Mouse (Mus musculus): ENCODE measurements around the gene Slc25a22. TPM values are rescaled to one million over a fixed set of nuclear protein-coding genes. Genes with fewer than 3 reads are reported as not detected.

The Slc25a22 gene
- total and polyA plus RNA-seq, 2 experiments from 2014 or later = 87.3 to 126 TPM

GRCm38 (mm10) chr7:141467230-141468030, 29.7 kb upstream of the Slc25a22 start, which contains the start of gene Cd151:
Gene Cd151, plus strand, starts transcription at chr7:141467392.
- H3K27ac ChIP-seq = peak within 1 kb of the TSS; percentile 86
- peak within 1 kb of the TSS; percentile 69 for H3K9ac ChIP-seq (replicated peaks; ENCODE audit: low read length)
- ATAC-seq (peak; percentile 41), DNase-seq (ENCODE audit: low spot score) (peak; percentile 74)
- H3K4me3 ChIP-seq (ENCODE audit: low read length) = peak within 1 kb of the TSS; percentile 55
- under 1% methylated on average over 51 of the region's 52 CpGs for WGBS
- no peak for TF ChIP-seq CTCF (IDR thresholded peaks at IDR 0.05; ENCODE audit: low read depth)
- peak within 1 kb of the TSS; percentile 74 for H3K4me2 ChIP-seq (ENCODE audit: low read depth, low read length)
- peaks cover 20% of the 10 kb centered on the region; the same call in 1 of the 2 replicates for H3K4me1 ChIP-seq (ENCODE audit: insufficient read depth, low read length)
- H3K27me3 ChIP-seq (ENCODE audit: insufficient read depth, low read length) = peaks cover 20% of the 10 kb centered on the region
- peaks cover 8% of the 10 kb centered on the region for H3K36me3 ChIP-seq (ENCODE audit: insufficient read depth, low read length)
- H3K9me3 ChIP-seq (ENCODE audit: low read length) = no peaks in the 10 kb centered on the region

GRCm38 (mm10) chr7:141466607-141467148, 29.0 kb upstream of the Slc25a22 start:
- 63% methylated on average over 10 of the region's 10 CpGs for WGBS
- H3K9ac ChIP-seq (replicated peaks; ENCODE audit: low read length) = peak overlapping the region; percentile 69
- ATAC-seq = no peak
- peaks cover 20% of the 10 kb centered on the region; the same call in 1 of the 2 replicates for H3K4me1 ChIP-seq (ENCODE audit: insufficient read depth, low read length)
- H3K4me2 ChIP-seq (ENCODE audit: low read depth, low read length) = peak overlapping the region; percentile 74
- TF ChIP-seq CTCF (IDR thresholded peaks at IDR 0.05; ENCODE audit: low read depth) = no peak
- DNase-seq (ENCODE audit: low spot score) = no peak
- H3K36me3 ChIP-seq (ENCODE audit: insufficient read depth, low read length) = peaks cover 3% of the 10 kb centered on the region; the same call in 1 of the 2 replicates
- peak overlapping the region; percentile 86; the same call in 1 of the 2 replicates for H3K27ac ChIP-seq
- peak overlapping the region; percentile 55 for H3K4me3 ChIP-seq (ENCODE audit: low read length)
- peaks cover 20% of the 10 kb centered on the region for H3K27me3 ChIP-seq (ENCODE audit: insufficient read depth, low read length)
- no peaks in the 10 kb centered on the region for H3K9me3 ChIP-seq (ENCODE audit: low read length)

GRCm38 (mm10) chr7:141466045-141466394, 28.3 kb upstream of the Slc25a22 start:
- TF ChIP-seq CTCF (IDR thresholded peaks at IDR 0.05; ENCODE audit: low read depth) = no peak
- no peak overlapping the region for H3K4me3 ChIP-seq (ENCODE audit: low read length)

GRCm38 (mm10) chr7:141465388-141466044, 27.8 kb upstream of the Slc25a22 start:
- H3K36me3 ChIP-seq (ENCODE audit: insufficient read depth, low read length) = no peaks in the 10 kb centered on the region
- H3K4me3 ChIP-seq (ENCODE audit: low read length) = no peak overlapping the region
- H3K4me1 ChIP-seq (ENCODE audit: insufficient read depth, low read length) = peaks cover 20% of the 10 kb centered on the region; the same call in 1 of the 2 replicates
- no peak for ATAC-seq
- H3K9me3 ChIP-seq (ENCODE audit: low read length) = no peaks in the 10 kb centered on the region
- no peak overlapping the region for H3K27ac ChIP-seq
- no peak for DNase-seq (ENCODE audit: low spot score)
- WGBS = 43% methylated on average over 8 of the region's 10 CpGs
- no peak overlapping the region for H3K9ac ChIP-seq (replicated peaks; ENCODE audit: low read length)
- no peak for TF ChIP-seq CTCF (IDR thresholded peaks at IDR 0.05; ENCODE audit: low read depth)
- H3K27me3 ChIP-seq (ENCODE audit: insufficient read depth, low read length) = peaks cover 29% of the 10 kb centered on the region
- H3K4me2 ChIP-seq (ENCODE audit: low read depth, low read length) = no peak overlapping the region

More at GRCm38 (mm10) chr7:141466045-141466394, 28.3 kb upstream of the Slc25a22 start:
- Histone ChIP-seq H3K27me3 (ENCODE audit: insufficient read depth, low read length) (peaks cover 24% of the 10 kb centered on the region), H3K4me1 (ENCODE audit: insufficient read depth, low read length) (peaks cover 20% of the 10 kb centered on the region; the same call in 1 of the 2 replicates), H3K36me3 (ENCODE audit: insufficient read depth, low read length) (no peaks in the 10 kb centered on the region), H3K27ac (no peak overlapping the region), H3K9me3 (ENCODE audit: low read length) (no peaks in the 10 kb centered on the region), H3K4me2 (ENCODE audit: low read depth, low read length) (no peak overlapping the region), H3K9ac (replicated peaks; ENCODE audit: low read length) (no peak overlapping the region)
- ATAC-seq (no peak), DNase-seq (ENCODE audit: low spot score) (no peak)
- 81% methylated on average over 7 of the region's 7 CpGs for WGBS

GRCm38 (mm10) chr7:141464603-141465201, 27.0 kb upstream of the Slc25a22 start:
- Histone ChIP-seq H3K36me3 (ENCODE audit: insufficient read depth, low read length) (0 out of 2 replicates have a peak, but pooled peaks cover 1% of the 10 kb centered on the region), H3K9me3 (ENCODE audit: low read length) (no peaks in the 10 kb centered on the region), H3K4me2 (ENCODE audit: low read depth, low read length) (peak overlapping the region; percentile 32), H3K27ac (no peak overlapping the region), H3K4me3 (ENCODE audit: low read length) (peak overlapping the region; percentile 11; the same call in 1 of the 2 replicates), H3K27me3 (ENCODE audit: insufficient read depth, low read length) (peaks cover 29% of the 10 kb centered on the region), H3K9ac (replicated peaks; ENCODE audit: low read length) (no peak overlapping the region), H3K4me1 (ENCODE audit: insufficient read depth, low read length) (peaks cover 19% of the 10 kb centered on the region; the same call in 1 of the 2 replicates)
- ATAC-seq (no peak), DNase-seq (ENCODE audit: low spot score) (no peak)
- 5% methylated on average over 38 of the region's 38 CpGs for WGBS
- TF ChIP-seq CTCF (IDR thresholded peaks at IDR 0.05; ENCODE audit: low read depth) = no peak

Measured in hindbrain, postnatal 0 days (tissue).